Mouse (Mus musculus) C2C12 (cell line): ENCODE results near the gene Gdap2. TPM values are rescaled to one million over a fixed set of nuclear protein-coding genes. Genes with fewer than 3 reads are reported as not detected.
A peak's percentile ranks its signal among the peaks of the same experiment; 100 is the strongest.

Experiments
- H3K27me3 ChIP-seq: one replicate; pipeline ENCODE4 v1.6.1; 2011; ENCODE audit not compliant: control insufficient read depth, insufficient read depth, insufficient read length
- H3K36me3 ChIP-seq: one replicate; pipeline ENCODE4 v1.6.1; 2011; ENCODE audit not compliant: control insufficient read depth, insufficient read depth
- H3K4me3 ChIP-seq: one replicate; pipeline ENCODE4 v1.5.1; 2011; ENCODE audit warnings: mild to moderate bottlenecking, control low read depth; ENCODE audit not compliant: poor library complexity, insufficient read depth, severe bottlenecking
- H3K79me2 ChIP-seq: one replicate; pipeline ENCODE4 v1.6.1; 2011; ENCODE audit not compliant: control insufficient read depth, insufficient read depth
- H3K79me3 ChIP-seq: one replicate; pipeline ENCODE4 v1.6.1; 2011; ENCODE audit warnings: low read depth, control low read depth
- H3ac ChIP-seq: one replicate; pipeline ENCODE3; 2011; ENCODE audit warnings: low read depth; ENCODE audit not compliant: control insufficient read depth, insufficient read length
- CEBPB ChIP-seq: IDR thresholded peaks from one replicate; pipeline ENCODE4 v1.6.1; 2011; ENCODE audit warnings: low read depth, mild to moderate bottlenecking, control low read depth, moderate library complexity
- CTCF ChIP-seq: IDR thresholded peaks from one replicate; pipeline ENCODE4 v1.5.1; 2011; ENCODE audit not compliant: control insufficient read depth, insufficient read depth, insufficient read length
- FOSL1 ChIP-seq: IDR thresholded peaks from one replicate; pipeline ENCODE4 v1.8.0; 2011; ENCODE audit warnings: mild to moderate bottlenecking, low read length; ENCODE audit not compliant: poor library complexity, insufficient read depth, severe bottlenecking
- MAX ChIP-seq: IDR thresholded peaks from one replicate; pipeline ENCODE4 v1.6.1; 2011; ENCODE audit warnings: mild to moderate bottlenecking, control low read depth
- MYOD1 ChIP-seq: IDR thresholded peaks from one replicate; pipeline ENCODE4 v1.6.1; 2011; ENCODE audit warnings: low read depth; ENCODE audit not compliant: control insufficient read depth, insufficient read length
- MYOG ChIP-seq: IDR thresholded peaks from one replicate; pipeline ENCODE4 v1.6.1; 2011; ENCODE audit not compliant: control insufficient read depth, insufficient read length; ENCODE audit errors: extremely low read depth
- USF1 ChIP-seq: IDR thresholded peaks from one replicate; pipeline ENCODE4 v1.6.1; 2011; ENCODE audit warnings: low read depth, mild to moderate bottlenecking, control low read depth, moderate library complexity
- long read RNA-seq, 2 experiments: library from polyadenylated mRNA; unstranded; transcript quantifications; one replicate each; pipeline ENCODE4 v2.0.0; 2019 to 2020
- polyA plus RNA-seq: library from polyadenylated mRNA; unstranded; fragments of >200 nt; fragmentation: generic; extraction: Trizol; gene quantifications from one replicate; pipeline ENCODE4 v1.2.1, GENCODE M21; 2012; ENCODE audit warnings: missing spikeins

The Gdap2 gene
- polyA plus RNA-seq, result 8.2 TPM
- long read RNA-seq, experiment 1, transcript Gdap2-201 (14 exons, 3,008 nt), result major isoform, 17 of 22 reads
- long read RNA-seq, experiment 1, partial matches to known transcripts, result 1 of 22 reads
- long read RNA-seq, experiment 1, other reads (novel, unspliced or antisense), result 4 of 22 reads
- long read RNA-seq, experiment 2, transcript Gdap2-201 (14 exons, 3,008 nt), result major isoform, 151 of 177 reads
- long read RNA-seq, experiment 2, partial matches to known transcripts, result 1 of 177 reads
- long read RNA-seq, experiment 2, other reads (novel, unspliced or antisense), result 25 of 177 reads

DNA sequence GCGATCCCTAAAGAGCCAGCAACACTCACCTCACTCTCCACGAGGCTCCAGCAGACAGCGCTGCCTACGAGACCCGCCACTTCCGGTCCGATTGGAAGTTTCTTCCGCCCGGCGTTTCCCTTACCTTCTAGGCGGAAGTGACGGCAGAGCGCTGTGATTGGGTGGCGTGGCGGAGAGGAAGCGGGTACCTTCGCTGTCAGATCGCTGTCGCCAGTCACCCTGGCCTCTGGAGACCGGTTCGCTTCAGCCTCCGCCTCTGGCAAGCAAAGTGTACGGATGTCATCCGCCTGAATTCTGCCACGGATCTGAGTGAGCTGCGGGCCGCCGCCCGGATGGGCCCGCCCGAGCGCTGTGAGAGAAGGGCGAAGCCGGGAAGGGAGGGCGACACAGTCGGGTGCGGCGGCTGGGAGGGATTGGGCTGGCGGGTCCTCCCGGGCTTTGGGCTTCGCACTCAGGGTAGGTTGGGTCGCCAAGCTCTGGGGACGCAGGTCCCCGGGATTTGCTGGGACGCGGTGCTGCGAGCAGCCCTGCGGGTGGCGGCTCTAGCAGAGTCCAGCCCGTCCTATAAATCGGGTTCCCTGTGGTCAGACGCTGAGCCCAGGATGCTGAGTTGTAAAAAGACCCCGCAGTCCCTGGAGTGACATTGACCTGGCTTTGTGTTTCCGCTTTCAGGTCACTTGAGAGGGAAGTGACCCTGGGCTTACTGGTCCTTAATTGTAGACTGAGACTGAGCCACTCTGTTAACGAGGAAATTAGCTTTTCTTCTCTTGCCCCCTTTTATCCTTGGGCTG, at the start of gene Gdap2, which contains the start of gene Wdr3:
Gene Gdap2, plus strand, starts transcription at position 67 of the 791 bp plus-strand sequence.
Gene Wdr3, minus strand, starts transcription at position 93 of the 791 bp plus-strand sequence.
- H3K79me2 ChIP-seq, result peaks cover 36% of the 10 kb centered on the region
- peaks cover 32% of the 10 kb centered on the region for H3K36me3 ChIP-seq
- TF ChIP-seq CEBPB (no peak), CTCF (no peak), MYOG (no peak), MAX (peak; percentile 82), MYOD1 (no peak)

GRCm38 (mm10) chr3:100118681-100119080, 43.5 kb upstream of the Gdap2 start:
- TF ChIP-seq USF1 (no peak), FOSL1 (no peak), CEBPB (no peak), MYOG (no peak), MAX (no peak), CTCF (no peak), MYOD1 (no peak)
- H3K36me3 ChIP-seq, result no peaks in the 10 kb centered on the region
- H3K4me3 ChIP-seq, result no peak overlapping the region
- H3ac ChIP-seq, result no peak overlapping the region
- no peaks in the 10 kb centered on the region for H3K27me3 ChIP-seq
- no peaks in the 10 kb centered on the region for H3K79me3 ChIP-seq
- H3K79me2 ChIP-seq, result no peaks in the 10 kb centered on the region

More for the DNA sequence above, at the start of gene Gdap2, which contains the start of gene Wdr3:
- H3K4me3 ChIP-seq, result peak within 1 kb of the TSS; percentile 65
- peaks cover 21% of the 10 kb centered on the region for H3K79me3 ChIP-seq
- peak within 1 kb of the TSS; percentile 100 for H3ac ChIP-seq
- no peaks in the 10 kb centered on the region for H3K27me3 ChIP-seq

DNA sequence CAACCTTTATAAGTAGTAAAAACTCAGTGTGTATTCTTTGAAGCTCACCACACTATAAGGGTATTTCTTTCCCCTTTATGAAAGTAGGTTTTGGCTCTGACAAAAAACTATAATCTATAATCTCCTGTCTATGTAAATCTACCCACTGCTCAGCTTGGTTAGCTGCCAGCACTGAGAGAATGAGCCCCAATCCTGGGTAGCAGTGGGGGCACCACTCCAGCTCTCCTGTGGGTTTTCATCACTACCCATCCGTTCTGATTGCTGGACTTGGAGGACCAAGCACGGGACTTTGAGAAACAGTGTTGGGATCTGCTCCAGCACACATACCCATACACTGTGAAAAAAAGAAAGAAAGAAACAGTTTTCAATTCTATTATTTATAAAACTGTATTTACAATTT, 40.2 kb upstream of the Gdap2 start:
- Histone ChIP-seq H3K36me3 (no peaks in the 10 kb centered on the region), H3K27me3 (no peaks in the 10 kb centered on the region), H3K79me2 (no peaks in the 10 kb centered on the region), H3K79me3 (no peaks in the 10 kb centered on the region), H3ac (no peak overlapping the region), H3K4me3 (no peak overlapping the region)
- no peak for TF ChIP-seq CTCF
- TF ChIP-seq USF1, result no peak

DNA sequence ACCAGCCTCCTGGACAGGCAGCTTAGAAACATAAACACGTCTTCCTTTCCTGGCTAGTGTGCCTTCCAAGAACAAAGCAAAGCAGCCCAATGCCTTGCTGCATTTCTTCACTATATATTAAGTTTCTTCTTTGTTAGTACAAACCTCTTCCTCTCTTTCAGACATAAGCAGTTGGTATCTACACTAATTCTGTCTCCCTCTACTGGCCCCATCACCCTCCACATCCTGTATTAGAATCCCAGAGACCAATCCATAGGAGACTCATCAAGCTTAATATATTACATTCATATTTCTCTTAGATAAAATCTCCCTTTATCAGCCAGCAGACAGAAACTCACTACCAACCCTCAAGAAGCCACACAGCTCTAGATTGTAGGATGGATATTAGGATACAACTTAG, 39.7 kb upstream of the Gdap2 start:
- H3K79me2 ChIP-seq, result no peaks in the 10 kb centered on the region
- no peak overlapping the region for H3K4me3 ChIP-seq
- H3K36me3 ChIP-seq, result no peaks in the 10 kb centered on the region
- TF ChIP-seq CEBPB (no peak), MYOG (no peak), FOSL1 (no peak), CTCF (no peak), MYOD1 (no peak), MAX (no peak), USF1 (no peak)
- no peak overlapping the region for H3ac ChIP-seq
- H3K79me3 ChIP-seq, result no peaks in the 10 kb centered on the region
- no peaks in the 10 kb centered on the region for H3K27me3 ChIP-seq

- Histone ChIP-seq H3K27me3 (no peaks in the 10 kb centered on the region), H3K79me2 (peaks cover 36% of the 10 kb centered on the region), H3K36me3 (peaks cover 44% of the 10 kb centered on the region), H3ac (peak overlapping the region; percentile 57), H3K4me3 (peak overlapping the region; percentile 65), H3K79me3 (peaks cover 21% of the 10 kb centered on the region)
- TF ChIP-seq MYOD1 (no peak), CTCF (no peak), USF1 (no peak), CEBPB (no peak), MYOG (no peak), MAX (no peak), FOSL1 (no peak)
Observed at GRCm38 (mm10) chr3:100160682-100161445, 1.3 kb upstream of the Gdap2 start.
